Mouse (Mus musculus) inflammation-experienced regulatory T-cells, adult 6 months (primary cell): ENCODE data around the gene Sh3kbp1. TPM values are rescaled to one million over a fixed set of nuclear protein-coding genes. Genes with fewer than 3 reads are reported as not detected.

Experiments used
- ATAC-seq: one replicate; pipeline ENCODE4 v1.8.0; 2017
- polyA plus RNA-seq, 3 experiments: library from polyadenylated mRNA; unstranded; fragments of 100-300 nt; shearing (Covaris generic); gene quantifications; one replicate each; pipeline ENCODE4 v1.2.1; 2017

Sh3kbp1 gene
- polyA plus RNA-seq, 3 experiments from 2014 or later = 240 to 325 (median 290) TPM

DNA sequence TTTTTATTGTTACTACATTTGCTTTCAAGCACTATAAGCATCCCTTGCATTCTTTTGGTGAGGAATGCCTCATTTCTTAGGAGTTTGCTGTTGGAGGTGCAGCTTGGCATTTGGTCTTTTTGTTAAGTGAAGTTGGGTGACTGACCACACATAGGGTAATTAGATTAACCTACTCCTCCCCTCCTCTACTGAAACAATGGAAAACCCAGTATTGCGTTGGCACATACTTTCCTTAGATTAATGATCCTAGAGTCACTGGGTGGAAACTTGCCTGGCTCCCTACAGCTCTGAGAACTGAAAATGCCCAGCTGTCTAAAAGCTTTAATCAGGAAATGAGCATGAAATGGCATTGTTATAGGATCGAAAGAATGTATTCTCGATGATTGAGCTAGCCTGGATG lies 117.5 kb downstream of the Sh3kbp1 start:
- ATAC-seq = no peak

GRCm38 (mm10) chrX:159751834-159752233 lies 124.8 kb downstream of the Sh3kbp1 start:
- peak; percentile 33 for ATAC-seq

DNA sequence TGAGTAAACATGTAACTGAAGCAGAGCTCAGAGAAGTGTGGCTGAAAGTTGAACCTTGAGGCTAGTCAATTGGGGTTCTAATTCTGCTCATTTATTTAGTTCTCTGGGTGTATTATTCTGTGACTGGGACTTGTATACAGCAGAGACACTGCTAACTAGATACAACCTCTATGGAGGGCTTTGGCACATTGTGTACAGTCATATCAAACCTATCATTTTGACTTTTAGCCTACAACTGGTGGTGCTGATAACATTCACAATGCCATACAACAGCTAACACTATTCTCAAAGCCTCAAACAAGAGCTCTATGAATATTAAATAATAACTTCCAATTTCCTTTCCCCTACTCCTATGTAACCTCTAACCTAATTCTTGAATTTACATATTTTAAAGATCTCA lies 129.2 kb downstream of the Sh3kbp1 start:
- ATAC-seq = no peak

GRCm38 (mm10) chrX:159756901-159757821 lies 130.1 kb downstream of the Sh3kbp1 start:
- ATAC-seq = peak; percentile 23

DNA sequence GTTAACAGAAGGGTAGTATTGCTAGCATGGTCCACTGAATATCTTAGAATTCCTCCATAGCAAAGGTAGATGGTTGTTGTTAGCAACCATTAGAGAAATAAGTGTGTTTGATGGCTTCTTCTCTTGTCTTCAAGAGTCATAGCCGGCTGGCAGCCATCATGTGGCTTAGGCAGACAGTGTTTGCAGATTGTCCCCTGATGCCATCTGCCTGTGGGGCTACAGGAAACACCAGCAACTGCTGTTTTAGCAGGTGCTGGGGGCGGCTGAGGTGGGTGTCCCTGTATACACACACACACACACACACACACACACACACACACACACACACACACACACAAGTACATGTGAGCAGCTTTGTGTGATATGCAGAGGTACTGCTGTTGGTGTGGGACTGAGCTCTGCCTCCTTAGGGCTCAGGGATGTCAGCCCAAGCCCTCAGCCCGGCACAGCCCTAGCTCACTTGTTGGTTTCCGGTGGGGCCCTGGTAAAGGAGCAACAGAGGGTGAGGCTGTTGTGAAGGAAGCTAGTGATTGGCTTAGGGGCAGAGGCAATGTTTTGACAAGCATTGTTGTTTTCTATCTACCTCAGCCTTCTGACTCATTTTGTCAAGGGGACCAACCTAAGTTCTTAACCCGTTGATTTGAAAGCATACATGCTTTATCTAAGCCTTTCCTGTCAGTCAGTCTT lies 130.9 kb downstream of the Sh3kbp1 start:
- peak; percentile 93 for ATAC-seq

DNA sequence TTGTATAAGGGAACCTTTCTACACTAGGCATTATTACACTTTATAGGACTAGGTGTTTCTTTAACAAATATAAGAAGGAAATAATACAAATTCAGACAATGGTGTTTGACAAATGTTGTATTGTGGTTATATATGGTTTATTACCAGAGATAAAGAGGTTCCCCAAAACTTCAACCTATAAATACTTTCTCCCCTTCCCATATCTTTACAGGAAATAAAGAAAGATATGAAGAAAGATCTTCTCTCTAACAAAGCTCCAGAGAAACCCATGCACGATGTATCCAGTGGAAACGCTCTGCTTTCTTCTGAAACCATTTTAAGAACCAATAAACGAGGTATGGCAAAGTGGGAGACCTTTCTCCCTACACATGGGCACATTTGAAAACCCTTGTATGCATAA lies 136.7 kb downstream of the Sh3kbp1 start:
- no peak for ATAC-seq

DNA sequence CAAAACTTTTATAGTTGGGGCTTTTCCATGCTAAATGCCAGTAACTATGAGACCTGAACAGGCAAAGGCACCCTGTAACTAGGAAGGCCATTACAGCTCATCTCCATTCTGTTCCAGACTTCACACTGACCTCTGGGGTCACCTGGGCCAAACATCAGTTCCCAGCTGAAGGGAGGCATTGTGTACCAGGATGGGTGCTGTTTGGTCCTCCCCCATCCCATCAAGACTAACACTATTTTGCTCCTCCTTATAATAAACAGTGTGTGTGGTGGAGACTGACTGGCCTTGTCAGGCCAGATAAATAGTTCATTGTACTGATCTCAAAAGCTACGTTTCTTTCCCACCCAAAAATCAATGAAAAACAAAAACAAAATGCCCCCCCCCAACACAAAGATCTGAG lies 138.8 kb downstream of the Sh3kbp1 start:
- ATAC-seq = no peak

- peak; percentile 57 for ATAC-seq
These were observed 141.9 kb downstream of the Sh3kbp1 start for GRCm38 (mm10) chrX:159769005-159769404.

DNA sequence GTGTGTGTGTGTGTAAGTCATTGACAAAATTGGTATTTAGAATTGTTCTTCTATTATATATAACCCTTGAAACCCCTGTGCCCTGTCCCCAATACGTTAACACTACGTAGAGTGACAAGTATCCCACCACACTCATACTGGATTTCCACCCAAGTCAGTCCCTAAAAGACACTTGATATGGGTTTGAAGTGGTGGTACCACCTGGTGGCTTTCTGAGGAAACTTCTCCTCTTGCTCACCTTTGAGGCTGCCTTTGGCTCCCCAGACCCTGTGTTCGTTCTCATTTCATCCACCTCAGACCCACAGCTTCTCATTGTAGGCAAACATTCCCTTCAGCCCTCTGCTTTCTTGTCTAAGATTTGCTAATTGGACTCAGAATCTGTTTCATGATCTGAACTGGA lies 142.7 kb downstream of the Sh3kbp1 start:
- no peak for ATAC-seq

DNA sequence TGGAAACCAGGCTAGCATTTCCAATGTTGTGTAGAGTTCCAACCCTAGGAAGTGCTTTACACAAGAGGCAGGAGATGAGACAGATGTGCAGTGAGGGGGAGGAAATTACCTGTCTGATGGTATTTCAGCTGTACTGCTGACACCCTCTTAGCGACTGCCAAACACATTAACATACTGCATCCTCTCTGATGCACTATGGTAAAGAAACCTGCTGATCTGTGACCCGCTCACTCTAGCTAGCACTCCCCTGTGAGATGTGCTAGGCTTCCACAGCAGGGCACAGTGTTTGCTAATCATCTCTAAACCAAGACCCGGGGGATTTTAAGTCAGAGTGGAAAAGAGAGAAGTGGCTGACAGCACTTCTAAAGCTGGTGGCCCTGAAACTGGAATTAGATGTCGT lies 145.1 kb downstream of the Sh3kbp1 start:
- peak; percentile 73 for ATAC-seq

- ATAC-seq = no peak
These were observed 148.0 kb downstream of the Sh3kbp1 start for GRCm38 (mm10) chrX:159775042-159775441.

DNA sequence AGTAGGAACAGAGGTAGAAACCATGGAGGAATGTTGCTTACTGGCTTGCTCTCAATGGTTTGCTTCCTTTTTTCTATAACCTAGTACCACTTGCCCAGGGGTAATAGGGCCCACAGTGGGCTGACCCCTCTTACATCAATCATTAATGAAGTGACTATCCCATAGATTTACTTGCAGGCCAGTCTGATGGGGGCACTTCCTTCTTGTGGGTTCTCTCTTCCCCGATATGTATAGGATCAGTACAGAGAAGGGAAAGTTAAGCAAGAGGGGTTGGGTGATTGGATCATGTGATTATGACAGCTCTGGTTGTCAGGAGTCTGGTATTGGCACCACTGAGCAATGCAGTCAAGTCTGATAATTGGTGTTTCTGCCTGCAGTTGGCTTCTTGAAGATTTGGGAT lies 151.7 kb downstream of the Sh3kbp1 start:
- ATAC-seq = no peak

DNA sequence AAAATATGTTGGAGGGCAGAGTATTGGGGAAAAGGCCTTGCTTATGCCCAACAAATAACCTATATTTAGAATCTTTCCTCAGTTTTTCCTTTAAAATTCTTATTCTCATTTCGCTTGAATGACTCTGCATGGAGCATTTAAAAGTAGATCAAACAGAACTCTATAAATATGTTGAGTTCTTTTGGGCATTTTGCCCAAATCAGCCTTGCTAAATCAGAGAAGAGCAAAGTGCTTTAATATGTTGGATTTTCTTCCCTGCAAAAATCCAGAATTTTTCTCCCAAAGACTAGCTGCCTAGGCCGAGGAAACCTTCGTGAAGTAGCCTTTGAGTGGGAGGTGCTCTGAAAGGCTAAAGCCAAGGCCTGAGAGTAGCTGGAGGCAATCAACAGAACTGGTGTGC lies 163.4 kb downstream of the Sh3kbp1 start:
- no peak for ATAC-seq

GRCm38 (mm10) chrX:159795603-159796002 lies 168.5 kb downstream of the Sh3kbp1 start:
- ATAC-seq = no peak

- no peak for ATAC-seq
These were observed 177.3 kb downstream of the Sh3kbp1 start for GRCm38 (mm10) chrX:159804371-159804770.

DNA sequence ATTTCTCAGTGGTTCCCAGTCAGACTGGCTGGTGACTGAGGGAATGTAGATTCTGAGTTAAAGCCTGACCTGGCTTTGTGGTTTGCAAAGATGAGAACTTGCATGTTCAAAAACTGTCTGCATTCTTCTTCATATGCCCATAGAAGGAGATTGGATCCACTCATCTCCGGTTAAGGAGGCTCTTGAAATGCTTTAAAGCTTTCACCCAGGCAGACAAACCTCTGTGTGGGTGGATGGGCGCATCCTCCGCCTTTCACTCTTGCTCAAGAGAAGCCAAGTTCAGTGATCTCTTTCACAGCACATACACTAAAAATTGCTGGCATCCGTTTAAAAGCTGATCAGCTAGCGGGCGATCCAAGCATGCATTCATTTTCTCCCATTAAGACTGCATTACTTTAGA lies 182.4 kb downstream of the Sh3kbp1 start:
- ATAC-seq = peak; percentile 94

- no peak for ATAC-seq
These were observed 183.4 kb downstream of the Sh3kbp1 start for GRCm38 (mm10) chrX:159810469-159810868.

GRCm38 (mm10) chrX:159817508-159817907 lies 190.4 kb downstream of the Sh3kbp1 start:
- no peak for ATAC-seq

GRCm38 (mm10) chrX:159828135-159828534 lies 201.1 kb downstream of the Sh3kbp1 start:
- peak; percentile 88 for ATAC-seq

DNA sequence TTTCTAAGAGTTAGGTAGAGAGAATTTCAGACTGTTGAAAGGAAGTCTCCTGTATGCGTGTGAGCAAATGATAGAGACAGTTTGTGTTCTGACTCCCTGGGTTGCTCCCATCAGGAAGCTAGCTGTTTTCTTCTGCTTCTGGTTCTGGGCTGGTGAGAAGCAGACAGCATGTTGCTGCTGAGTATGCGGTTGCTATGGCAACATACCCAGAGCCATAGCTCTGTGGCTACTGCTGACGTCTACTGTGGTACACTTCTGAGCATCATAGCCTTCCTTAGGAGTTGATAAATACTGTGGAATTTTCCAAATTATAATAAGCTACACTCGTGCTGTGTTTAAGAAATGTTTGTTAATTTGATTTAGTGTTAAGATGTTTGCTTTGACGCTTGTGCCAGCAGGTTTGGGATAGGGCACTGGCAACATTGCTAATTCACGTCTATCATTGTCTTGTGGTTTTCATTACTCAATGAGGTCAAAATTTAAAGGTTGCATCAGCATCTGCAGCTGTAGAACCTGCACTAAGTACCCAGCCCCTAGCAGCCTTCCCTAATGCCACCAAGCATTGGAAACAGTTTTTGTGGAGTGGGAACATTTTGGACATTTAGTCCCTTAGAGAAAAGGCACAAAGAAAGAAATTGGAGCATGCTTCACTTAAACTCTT lies 202.2 kb downstream of the Sh3kbp1 start:
- peak; percentile 21 for ATAC-seq

DNA sequence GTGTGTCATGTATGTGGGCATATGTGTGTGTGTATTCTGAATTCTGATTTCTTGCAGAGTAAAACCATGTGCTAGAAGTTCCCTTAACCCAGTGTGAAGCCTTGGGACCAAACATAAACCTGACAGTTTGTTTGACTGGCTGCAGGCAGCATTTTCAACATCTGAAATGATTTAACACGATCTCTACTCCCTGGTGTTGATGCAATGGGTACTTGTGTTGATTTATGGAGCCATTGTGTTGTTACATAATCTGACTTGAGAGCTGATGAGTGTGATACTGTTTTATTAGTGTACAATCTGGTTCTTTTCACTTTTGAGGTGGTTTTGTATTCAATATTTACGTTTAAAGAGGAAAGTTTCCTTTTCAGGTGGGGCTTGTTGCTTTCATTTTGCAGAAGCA lies 204.1 kb downstream of the Sh3kbp1 start:
- no peak for ATAC-seq

- no peak for ATAC-seq
These were observed 208.2 kb downstream of the Sh3kbp1 start for GRCm38 (mm10) chrX:159835239-159835638.

DNA sequence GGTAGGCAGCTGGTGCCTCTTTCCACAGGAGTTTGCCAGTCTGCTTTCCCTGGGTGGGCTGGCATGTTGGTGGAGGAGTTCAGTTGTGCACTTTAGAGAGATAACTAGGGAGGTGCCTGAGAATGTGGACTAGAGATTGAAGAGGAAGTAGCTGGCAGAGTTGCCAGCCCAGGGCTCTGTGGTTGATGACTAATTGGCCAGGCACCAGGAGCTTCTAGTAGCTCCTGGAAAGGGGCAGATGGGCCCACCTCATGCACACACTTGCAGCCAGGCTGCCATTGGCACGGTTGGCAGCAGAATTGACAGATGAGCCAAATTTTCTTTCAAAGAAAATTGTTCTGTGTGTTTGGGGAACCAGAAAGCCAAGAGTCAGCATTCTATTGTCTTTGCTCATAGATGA lies 210.3 kb downstream of the Sh3kbp1 start:
- ATAC-seq = no peak
